Mouse (Mus musculus) megakaryocyte, adult 5-6 weeks (primary cell): ENCODE data around the gene Mta3. TPM values are rescaled to one million over a fixed set of nuclear protein-coding genes. Genes with fewer than 3 reads are reported as not detected.
A peak's percentile ranks its signal among the peaks of the same experiment; 100 is the strongest.

ENCODE experiments used
- ATAC-seq: 2 replicates; pipeline ENCODE4 v1.8.0; 2016; ENCODE audit warnings: mild to moderate bottlenecking, inconsistent platforms; ENCODE audit not compliant: poor library complexity, severe bottlenecking
- total RNA-seq, 2 experiments: library from RNA; stranded (forward) in 1 of 2; stranded (reverse) in 1 of 2; fragments of 153-499, 151-499 nt in 1 of 2; fragments of 221-1000, 200-1000 nt in 1 of 2; gene quantifications; 2 replicates each; pipeline versions ENCODE4 v1.2.3 to v1.2.4; 2015 to 2017

Mta3 gene
- total RNA-seq (2015): 79.2 and 84.9 TPM in 2 replicates
- 65.7 and 74.1 TPM in 2 replicates for total RNA-seq (2017)

DNA sequence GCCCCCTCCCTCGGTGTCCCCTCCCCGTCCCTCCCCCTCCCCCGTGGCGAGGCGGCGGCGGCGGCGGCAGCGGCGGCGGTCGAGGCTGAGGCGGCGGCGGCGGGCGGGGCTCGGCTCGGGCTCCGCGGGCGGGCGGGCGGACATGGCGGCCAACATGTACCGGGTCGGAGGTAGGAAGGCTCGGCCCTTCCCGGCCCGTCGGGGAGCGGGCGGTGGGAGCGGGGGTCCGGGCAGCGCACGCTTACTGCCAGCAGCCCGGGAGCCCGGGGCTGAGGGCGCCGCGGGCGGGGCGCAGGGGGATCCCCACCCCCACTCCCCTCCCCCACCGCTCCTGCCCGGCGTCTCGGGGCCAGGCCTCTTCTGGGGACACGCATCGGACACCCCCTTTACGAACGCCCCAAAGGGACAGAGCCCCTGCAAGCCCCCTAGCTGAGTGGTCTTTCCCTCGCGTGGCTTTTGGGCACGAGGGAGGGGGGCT is at the start of gene Mta3:
Gene Mta3 (plus strand): TSS at position 48 of the 478 bp plus-strand sequence.
- ATAC-seq: peak; percentile 19

- ATAC-seq: no peak
Observed at GRCm38 (mm10) chr17:83657375-83657774, 48.6 kb upstream of the Mta3 start.

GRCm38 (mm10) chr17:83658943-83659342 is 47.0 kb upstream of the Mta3 start:
- ATAC-seq: no peak

DNA sequence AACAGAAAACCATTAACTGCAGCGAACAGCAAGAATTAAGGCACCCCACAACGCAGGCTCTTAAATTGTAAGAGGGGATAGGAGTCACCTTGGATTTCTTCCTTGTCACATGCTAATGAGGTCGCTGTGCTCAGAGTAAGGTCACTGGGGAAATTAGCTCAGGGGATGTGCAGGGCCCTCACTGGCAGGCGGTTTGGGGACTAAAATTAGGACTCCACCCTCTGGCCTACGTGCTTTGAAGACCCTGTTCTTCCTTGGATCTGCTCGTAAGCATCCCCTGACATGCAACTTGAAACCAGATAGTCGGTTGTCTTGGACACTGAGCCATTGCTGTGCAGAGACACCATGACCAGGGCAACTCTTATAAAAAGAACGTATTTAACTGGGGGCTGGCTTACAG is 41.2 kb upstream of the Mta3 start:
- ATAC-seq: no peak

DNA sequence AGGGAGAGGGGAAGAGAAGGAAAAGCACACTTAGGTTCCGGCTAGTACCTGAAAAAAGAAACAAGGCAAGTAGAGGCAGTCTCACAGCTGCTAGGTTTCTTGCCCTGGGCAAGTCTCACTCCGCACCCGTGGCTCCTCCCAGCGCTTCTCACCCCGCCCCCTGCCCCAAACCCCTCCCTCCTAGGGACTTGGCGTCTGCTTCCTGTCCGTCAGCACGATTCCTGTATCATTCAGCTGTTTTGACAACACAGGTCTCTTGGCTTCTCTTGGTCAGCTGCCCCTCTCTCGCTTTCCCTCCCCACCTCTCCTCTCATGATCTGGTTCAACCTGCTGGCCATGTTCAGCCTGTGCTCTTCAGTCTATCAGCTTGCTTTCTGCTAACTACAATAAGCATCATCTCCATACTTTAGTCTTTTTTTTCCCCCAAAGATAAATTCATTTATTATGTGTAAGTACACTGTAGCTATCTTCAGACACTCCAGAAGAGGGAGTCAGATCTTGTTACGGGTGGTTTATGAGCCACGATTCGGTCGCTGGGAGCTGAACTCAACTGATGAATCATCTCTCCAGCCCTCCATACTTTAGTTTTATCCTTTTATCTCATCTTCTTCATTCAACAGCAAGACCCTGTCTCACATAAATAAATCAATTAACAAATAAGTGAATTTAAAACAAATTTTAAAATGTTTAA is 39.2 kb upstream of the Mta3 start:
- peak; percentile 70 for ATAC-seq

DNA sequence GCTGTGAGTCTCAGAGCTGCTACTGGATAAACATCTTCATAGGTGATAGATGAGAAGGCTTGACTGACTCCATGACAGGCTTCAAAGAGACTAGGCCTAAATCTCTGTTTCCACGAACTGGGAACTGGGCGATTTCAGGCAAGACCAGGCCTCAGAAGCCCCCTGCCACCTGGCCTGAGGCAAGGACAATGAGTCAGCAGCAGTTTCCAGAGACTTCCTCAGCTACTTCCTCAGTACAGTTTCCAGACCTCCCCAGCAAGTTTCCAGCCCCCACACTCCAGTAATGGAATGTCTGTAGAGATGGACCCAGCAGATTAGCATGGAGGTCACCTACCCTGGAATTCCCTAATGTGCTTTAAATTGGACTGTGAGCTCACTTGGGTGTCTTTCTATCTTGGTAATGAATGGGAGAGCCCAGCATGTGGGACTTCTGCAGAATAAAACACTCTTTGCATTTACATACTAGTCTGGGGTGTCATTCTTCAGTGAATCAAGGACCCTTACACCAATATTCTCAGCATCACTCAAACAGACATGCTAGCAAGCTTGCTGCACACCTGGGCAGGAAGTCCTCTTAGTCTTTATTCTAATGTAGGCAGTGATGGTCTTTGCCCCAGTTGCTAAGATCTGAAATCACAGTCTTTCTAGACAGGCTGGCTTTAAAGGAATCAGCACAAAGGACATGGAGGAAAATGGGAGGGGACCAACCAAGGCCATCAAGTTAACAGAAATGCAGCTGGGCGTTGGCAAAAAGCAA is 37.9 kb upstream of the Mta3 start:
- 0 out of 2 replicates have a peak, but pooled peaks have one; percentile 18 for ATAC-seq

- ATAC-seq: no peak
Observed at GRCm38 (mm10) chr17:83672685-83673084, 33.3 kb upstream of the Mta3 start.

- no peak for ATAC-seq
Observed at GRCm38 (mm10) chr17:83677370-83677769, 28.6 kb upstream of the Mta3 start.

- no peak for ATAC-seq
Observed at GRCm38 (mm10) chr17:83681977-83682376, 24.0 kb upstream of the Mta3 start.

DNA sequence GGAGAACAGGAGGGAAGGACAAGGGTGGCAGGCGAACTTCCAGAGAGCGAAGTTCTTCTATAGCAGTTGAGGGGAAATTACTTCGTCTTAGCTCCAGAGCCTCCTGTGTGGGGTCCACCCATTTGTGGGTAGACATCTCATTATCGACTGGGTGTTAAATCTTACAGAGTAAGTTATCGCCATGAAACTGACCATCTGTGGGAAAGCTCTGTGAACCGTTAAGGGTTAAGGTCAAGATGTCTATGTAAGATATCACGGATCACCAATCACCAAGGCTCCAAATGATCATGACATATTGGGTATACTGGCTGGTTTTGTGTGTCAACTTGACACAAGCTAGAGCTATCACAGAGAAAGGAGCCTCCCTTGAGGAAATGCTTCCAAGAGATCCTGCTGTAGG is 21.5 kb upstream of the Mta3 start:
- no peak for ATAC-seq

- no peak for ATAC-seq
Observed at GRCm38 (mm10) chr17:83690418-83690817, 15.5 kb upstream of the Mta3 start.

- ATAC-seq: no peak
Observed at GRCm38 (mm10) chr17:83691379-83691778, 14.6 kb upstream of the Mta3 start.

GRCm38 (mm10) chr17:83693941-83694340 is 12.0 kb upstream of the Mta3 start:
- ATAC-seq: no peak

GRCm38 (mm10) chr17:83695785-83696184 is 10.2 kb upstream of the Mta3 start:
- peak; percentile 99 for ATAC-seq

DNA sequence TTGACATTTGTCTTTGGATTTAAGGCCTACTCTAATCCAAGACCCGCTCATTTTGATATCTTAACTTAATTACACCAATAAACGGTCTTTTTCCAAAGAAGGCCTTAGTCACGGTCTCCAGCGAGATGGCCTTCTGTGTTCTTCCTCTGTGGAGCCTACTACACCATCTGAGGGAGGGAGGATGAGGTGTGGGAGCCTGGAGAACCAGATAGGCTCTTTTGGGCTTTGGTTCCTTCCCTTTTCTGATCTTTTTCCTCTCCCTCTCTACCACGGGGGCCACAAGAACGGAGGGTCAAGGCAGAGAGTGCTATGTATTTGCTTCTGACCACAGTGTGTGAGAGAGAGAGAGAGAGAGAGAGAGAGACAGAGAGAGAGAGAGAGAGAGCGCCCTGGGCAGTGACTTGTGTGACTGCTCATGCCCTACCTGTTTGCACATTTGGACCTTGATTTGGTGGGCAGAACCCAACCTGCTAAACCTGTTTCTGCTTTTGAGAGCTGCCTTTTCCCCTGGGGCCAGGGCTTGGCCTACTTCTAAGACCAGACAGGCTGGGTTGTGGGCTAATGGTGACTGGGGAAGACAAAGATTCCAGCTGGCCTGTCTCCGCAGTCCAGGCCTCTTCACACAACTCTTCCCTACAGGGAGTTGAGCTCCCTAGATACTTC is 6.8 kb upstream of the Mta3 start:
- ATAC-seq: no peak

DNA sequence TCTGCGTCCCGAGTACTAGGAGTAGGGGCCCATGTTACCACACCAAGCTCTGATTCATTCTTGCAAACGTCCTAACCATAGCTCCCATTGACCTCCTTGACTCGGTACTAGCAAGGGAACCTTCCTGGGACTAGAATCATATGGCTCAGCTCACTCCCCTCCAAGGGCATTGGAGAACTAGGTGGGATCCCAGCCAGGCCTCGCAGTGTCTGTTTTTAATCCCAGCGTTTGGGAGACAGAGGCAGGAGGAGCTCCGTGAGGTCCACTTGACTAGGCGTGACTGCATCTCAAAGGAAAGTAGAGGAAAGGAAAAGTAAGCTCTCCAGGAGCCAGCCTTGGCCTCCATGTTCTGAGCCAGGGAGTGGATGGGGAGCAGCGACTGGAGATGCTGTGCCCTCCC is 5.8 kb upstream of the Mta3 start:
- no peak for ATAC-seq

- no peak for ATAC-seq
Observed at GRCm38 (mm10) chr17:83704469-83704868, 1.5 kb upstream of the Mta3 start.

GRCm38 (mm10) chr17:83705352-83706115 is 429 bp upstream of the Mta3 start:
- peak; percentile 47 for ATAC-seq

GRCm38 (mm10) chr17:83706594-83707126 is 697 bp downstream of the Mta3 start:
- peak; percentile 22 for ATAC-seq

- ATAC-seq: no peak
Observed at GRCm38 (mm10) chr17:83707372-83707771, 1.4 kb downstream of the Mta3 start.
